Mouse (Mus musculus) G1E (cell line): ENCODE measurements around the gene Slc23a2.

ENCODE experiments used
- CTCF ChIP-seq: IDR thresholded peaks from 2 replicates; pipeline ENCODE4 v1.5.1; 2012; ENCODE audit warnings: low read depth, low read length, inconsistent platforms, mixed read lengths
- GATA1 ChIP-seq: IDR thresholded peaks from 2 replicates; pipeline ENCODE4 v1.6.1; 2012; ENCODE audit warnings: borderline replicate concordance, low read length, inconsistent platforms, mixed read lengths
- GATA2 ChIP-seq: IDR thresholded peaks from 2 replicates; pipeline ENCODE4 v1.6.1; 2012; ENCODE audit warnings: low read depth, low read length, inconsistent platforms, borderline replicate concordance
- POLR2AphosphoS5 ChIP-seq: IDR thresholded peaks from 2 replicates; pipeline ENCODE4 v1.6.1; 2012; ENCODE audit warnings: low read depth, low read length, inconsistent platforms; ENCODE audit not compliant: insufficient replicate concordance
- TAL1 ChIP-seq: conservative IDR thresholded peaks from 2 replicates; pipeline ENCODE4 v1.6.1; 2012; ENCODE audit warnings: low read depth, low read length, inconsistent platforms, mixed read lengths

DNA sequence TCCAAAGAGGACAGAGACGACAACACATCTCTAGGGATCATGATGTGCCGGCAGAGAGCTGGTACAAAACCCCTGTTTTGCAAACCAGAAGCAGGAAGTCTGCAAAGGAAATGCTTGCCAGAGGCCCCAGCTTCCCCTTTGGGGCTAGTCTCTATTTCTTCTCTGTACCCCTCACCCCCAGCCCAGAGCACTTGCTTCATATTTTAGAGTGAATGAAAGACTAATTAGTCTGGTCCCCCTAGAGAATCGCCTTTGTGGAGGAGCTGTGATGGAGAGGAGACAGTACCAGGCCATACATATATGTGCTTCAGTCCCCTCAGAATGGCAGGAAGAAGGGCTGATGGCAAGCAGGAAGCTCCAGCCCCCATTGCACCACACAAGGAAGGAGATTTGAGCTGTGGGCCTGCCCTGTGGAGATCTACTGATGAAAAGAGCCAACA, 125.5 kb downstream of the Slc23a2 start:
- no peak for TF ChIP-seq CTCF
- TF ChIP-seq GATA1 = no peak
- no peak for TF ChIP-seq TAL1
- TF ChIP-seq GATA2 = no peak
- TF ChIP-seq POLR2AphosphoS5 = no peak
